In the genomic region with DNA sequence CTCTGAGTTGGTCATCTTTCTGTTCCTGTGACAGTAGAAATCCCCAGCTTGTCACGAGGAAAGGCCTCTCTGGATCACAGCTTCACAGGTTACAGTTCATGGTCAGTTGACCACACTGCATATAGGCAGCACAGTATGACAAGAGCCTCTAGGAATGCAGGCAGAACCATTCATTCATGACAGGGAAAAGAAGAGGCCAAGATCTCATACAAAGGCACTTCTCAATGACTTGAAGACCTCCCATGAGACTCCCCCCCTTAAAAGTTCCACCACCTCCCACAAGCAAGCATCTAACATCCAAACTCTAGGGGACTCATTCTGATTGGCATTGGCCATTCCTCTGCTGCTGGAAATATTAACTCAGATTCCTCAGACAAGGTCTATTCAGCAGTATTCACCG, we compare ENCODE assay signal across 16 mouse cellular contexts. TPM values are rescaled to one million over a fixed set of nuclear protein-coding genes. Genes with fewer than 3 reads are reported as not detected.
A peak's percentile ranks its signal among the peaks of the same experiment; 100 is the strongest.
DNase-seq lines count a peak whose midpoint lies in the region; ATAC-seq and TF ChIP-seq lines count a peak whose summit lies in the region.
"Had no signal": no experiment of that assay in that cellular context is flagged by ENCODE, and none has a peak within 500 bp of the region (broad histone marks: within the 10 kb centered on the region; RNA-seq: fewer than 3 reads in every experiment).

No protein-coding gene starts in this region.

- no peak overlapping the region for H3K9ac ChIP-seq in intestine, postnatal 0 days (ENCODE audit: low read depth, low read length)
- no peak overlapping the region for H3K9ac ChIP-seq in intestine, embryonic 15.5 days
- no peak overlapping the region for H3K9ac ChIP-seq in limb, embryonic 15.5 days
- H3K9ac ChIP-seq: lung, embryonic 15.5 days; neural tube, embryonic 15.5 days had no signal

- no peak overlapping the region for H3K4me2 ChIP-seq in intestine, postnatal 0 days (replicated peaks; ENCODE audit: low read depth)
- H3K4me2 ChIP-seq in intestine, embryonic 15.5 days (replicated peaks): no peak overlapping the region
- H3K4me2 ChIP-seq in limb, embryonic 15.5 days: 0 out of 2 replicates have a peak overlapping the region, but pooled peaks have one; percentile 12
- H3K4me2 ChIP-seq: lung, embryonic 15.5 days; neural tube, embryonic 15.5 days had no signal

- no peaks in the 10 kb centered on the region for H3K27me3 ChIP-seq in intestine, postnatal 0 days (replicated peaks; ENCODE audit: control insufficient read depth, insufficient read depth, low read length)
- no peaks in the 10 kb centered on the region for H3K27me3 ChIP-seq in intestine, embryonic 15.5 days (replicated peaks)
- H3K27me3 ChIP-seq in embryonic facial prominence, embryonic 10.5 days (replicated peaks; ENCODE audit: low read depth, poor library complexity, severe bottlenecking): no peaks in the 10 kb centered on the region; the same call in 1 of the 2 replicates
- H3K27me3 ChIP-seq in limb, embryonic 15.5 days: no peaks in the 10 kb centered on the region
- H3K27me3 ChIP-seq: lung, embryonic 15.5 days; neural tube, embryonic 15.5 days had no signal

- H3K36me3 ChIP-seq in intestine, postnatal 0 days (ENCODE audit: control insufficient read depth, insufficient read depth): no peaks in the 10 kb centered on the region
- H3K36me3 ChIP-seq in intestine, embryonic 15.5 days: no peaks in the 10 kb centered on the region
- H3K36me3 ChIP-seq in embryonic facial prominence, embryonic 10.5 days (replicated peaks): no peaks in the 10 kb centered on the region
- H3K36me3 ChIP-seq in limb, embryonic 15.5 days: no peaks in the 10 kb centered on the region
- H3K36me3 ChIP-seq: lung, embryonic 15.5 days; neural tube, embryonic 15.5 days had no signal

- 0 out of 2 replicates have a peak overlapping the region, but pooled peaks have one; percentile 28 for H3K27ac ChIP-seq in intestine, postnatal 0 days (ENCODE audit: low read depth, low read length)
- H3K27ac ChIP-seq in intestine, embryonic 15.5 days: no peak overlapping the region
- peak overlapping the region; percentile 20; the same call in 1 of the 2 replicates for H3K27ac ChIP-seq in embryonic facial prominence, embryonic 10.5 days (replicated peaks)
- peak overlapping the region; percentile 89 for H3K27ac ChIP-seq in limb, embryonic 15.5 days
- H3K27ac ChIP-seq: lung, embryonic 15.5 days had no signal

- H3K4me3 ChIP-seq in intestine, postnatal 0 days (ENCODE audit: low read depth, low read length): no peak overlapping the region
- no peak overlapping the region for H3K4me3 ChIP-seq in intestine, embryonic 15.5 days (replicated peaks)
- H3K4me3 ChIP-seq in embryonic facial prominence, embryonic 10.5 days: no peak overlapping the region
- H3K4me3 ChIP-seq in limb, embryonic 15.5 days: no peak overlapping the region
- H3K4me3 ChIP-seq: lung, embryonic 15.5 days; neural tube, embryonic 15.5 days had no signal

- TF ChIP-seq CTCF in intestine, postnatal 0 days (IDR thresholded peaks at IDR 0.05; ENCODE audit: low read depth): no peak

- DNase-seq in Muller cell, postnatal 12 days (ENCODE audit: inconsistent ontology term): peak; percentile 78
- no peak for DNase-seq in embryonic facial prominence, embryonic 10.5 days (ENCODE audit: low spot score)
- no peak for DNase-seq in layer of hippocampus, adult 8-10 months (ENCODE audit: low spot score in 2 of 2)
- DNase-seq in lung, postnatal 36 days: no peak
- DNase-seq: thymus, adult 2 months had no signal

- ATAC-seq in intestine, postnatal 0 days: no peak
- ATAC-seq in intestine, embryonic 15.5 days: no peak
- no peak for ATAC-seq in limb, embryonic 15.5 days (ENCODE audit: insufficient number of reproducible peaks, low FRiP score, low TSS enrichment, low read depth)

- H3K9me3 ChIP-seq in intestine, postnatal 0 days (ENCODE audit: control insufficient read depth): no peaks in the 10 kb centered on the region
- no peaks in the 10 kb centered on the region for H3K9me3 ChIP-seq in intestine, embryonic 15.5 days
- H3K9me3 ChIP-seq in embryonic facial prominence, embryonic 10.5 days: no peaks in the 10 kb centered on the region
- no peaks in the 10 kb centered on the region for H3K9me3 ChIP-seq in limb, embryonic 15.5 days
- H3K9me3 ChIP-seq: lung, embryonic 15.5 days; neural tube, embryonic 15.5 days had no signal

- 82% methylated on average over 2 of the region's 2 CpGs for WGBS in intestine, postnatal 0 days
- 77% methylated on average over 2 of the region's 2 CpGs for WGBS in intestine, embryonic 15.5 days
- WGBS in embryonic facial prominence, embryonic 10.5 days: 77% methylated on average over 2 of the region's 2 CpGs
- 65% methylated on average over 2 of the region's 2 CpGs for WGBS in limb, embryonic 15.5 days

- H3K4me1 ChIP-seq in intestine, postnatal 0 days (replicated peaks; ENCODE audit: control insufficient read depth, insufficient read depth, low read length): peaks cover 9% of the 10 kb centered on the region
- H3K4me1 ChIP-seq in intestine, embryonic 15.5 days (replicated peaks): peaks cover 16% of the 10 kb centered on the region; the same call in 1 of the 2 replicates
- H3K4me1 ChIP-seq in embryonic facial prominence, embryonic 10.5 days: peaks cover 17% of the 10 kb centered on the region
- H3K4me1 ChIP-seq in limb, embryonic 15.5 days: peaks cover 34% of the 10 kb centered on the region
- H3K4me1 ChIP-seq: neural tube, embryonic 15.5 days had no signal

RNA-seq across cellular contexts. Expression of gene Zxdc, which starts 9.8 kb away (rescaled TPM):
- polyA plus RNA-seq in intestine, postnatal 0 days (2015; fragmentation: Nextera tagmentation; extraction: Ambion mirVana): 5.0 and 5.3 TPM in 2 replicates
- 7.1 and 7.3 TPM in 2 replicates for polyA plus RNA-seq in intestine, embryonic 15.5 days (2015; fragmentation: Nextera tagmentation; extraction: Ambion mirVana)
- 6.0 and 7.2 TPM in 2 replicates for polyA plus RNA-seq in embryonic facial prominence, embryonic 10.5 days (2016; fragmentation: Nextera tagmentation; extraction: Ambion mirVana)
- 6.7 and 8.9 TPM in 2 replicates for polyA plus RNA-seq in limb, embryonic 15.5 days (2015; fragmentation: Nextera tagmentation; extraction: Ambion mirVana)
- 10 to 100 TPM; 27.3 to 31.8 (median 30.4) TPM for total RNA-seq in layer of hippocampus, adult 8-10 months (2022)

RNA-seq across cellular contexts. Expression of gene Uroc1, which starts 26.4 kb away (rescaled TPM):
- 0.04 TPM in 1 of 2 replicates, not detected in the other for polyA plus RNA-seq in intestine, postnatal 0 days (2015; fragmentation: Nextera tagmentation; extraction: Ambion mirVana)
- polyA plus RNA-seq in intestine, embryonic 15.5 days (2015; fragmentation: Nextera tagmentation; extraction: Ambion mirVana): 0.34 TPM in 2 replicates
- 0.04 TPM in 1 of 2 replicates, not detected in the other for polyA plus RNA-seq in embryonic facial prominence, embryonic 10.5 days (2016; fragmentation: Nextera tagmentation; extraction: Ambion mirVana)
- 0.36 and 0.37 TPM in 2 replicates for polyA plus RNA-seq in limb, embryonic 15.5 days (2015; fragmentation: Nextera tagmentation; extraction: Ambion mirVana)
- not detected for total RNA-seq in layer of hippocampus, adult 8-10 months (2022)
- total RNA-seq: heart, adult 18-20 months; layer of hippocampus, postnatal 25 days; megakaryocyte, adult 5-6 weeks had no signal
- polyA plus RNA-seq: forebrain, embryonic 14.5 days; hindbrain, embryonic 11.5 days; lung, embryonic 15.5 days; neural tube, embryonic 15.5 days had no signal

RNA-seq across cellular contexts. Expression of gene Chst13, which starts 34.5 kb away (rescaled TPM):
- not detected in 2 replicates for polyA plus RNA-seq in intestine, postnatal 0 days (2015; fragmentation: Nextera tagmentation; extraction: Ambion mirVana)
- 0.58 and 0.62 TPM in 2 replicates for polyA plus RNA-seq in intestine, embryonic 15.5 days (2015; fragmentation: Nextera tagmentation; extraction: Ambion mirVana)
- polyA plus RNA-seq in embryonic facial prominence, embryonic 10.5 days (2016; fragmentation: Nextera tagmentation; extraction: Ambion mirVana): 0.09 and 0.11 TPM in 2 replicates
- polyA plus RNA-seq in limb, embryonic 15.5 days (2015; fragmentation: Nextera tagmentation; extraction: Ambion mirVana): 1.1 and 1.9 TPM in 2 replicates
- total RNA-seq in layer of hippocampus, adult 8-10 months (2022): not detected
- total RNA-seq: heart, adult 18-20 months; layer of hippocampus, postnatal 25 days had no signal
- polyA plus RNA-seq: forebrain, embryonic 14.5 days; hindbrain, embryonic 11.5 days had no signal

RNA-seq across cellular contexts. Expression of gene BC048671, which starts 58.4 kb away (rescaled TPM):
- polyA plus RNA-seq in intestine, postnatal 0 days (2015; fragmentation: Nextera tagmentation; extraction: Ambion mirVana): not detected in 2 replicates
- polyA plus RNA-seq in intestine, embryonic 15.5 days (2015; fragmentation: Nextera tagmentation; extraction: Ambion mirVana): not detected in 2 replicates
- not detected in 2 replicates for polyA plus RNA-seq in embryonic facial prominence, embryonic 10.5 days (2016; fragmentation: Nextera tagmentation; extraction: Ambion mirVana)
- polyA plus RNA-seq in limb, embryonic 15.5 days (2015; fragmentation: Nextera tagmentation; extraction: Ambion mirVana): not detected in 2 replicates
- not detected for total RNA-seq in layer of hippocampus, adult 8-10 months (2022)
- total RNA-seq: heart, adult 18-20 months; layer of hippocampus, postnatal 25 days; megakaryocyte, adult 5-6 weeks had no signal
- polyA plus RNA-seq: forebrain, embryonic 14.5 days; hindbrain, embryonic 11.5 days; intestine, embryonic 16.5 days; lung, embryonic 15.5 days; neural tube, embryonic 15.5 days; thymus, adult 2 months had no signal
